Mouse (Mus musculus): ENCODE results near the gene Map4k4. TPM values are rescaled to one million over a fixed set of nuclear protein-coding genes. Genes with fewer than 3 reads are reported as not detected.

Gene Map4k4
- total RNA-seq, 2 experiments from 2014 or later: 15.2 to 20.9 TPM

GRCm38 (mm10) chr1:40031626-40032025, 130.9 kb downstream of the Map4k4 start:
- DNase-seq (ENCODE audit: low spot score): no peak

- no peak for DNase-seq (ENCODE audit: low spot score)
Measured at GRCm38 (mm10) chr1:40033315-40033714, 132.6 kb downstream of the Map4k4 start.

- DNase-seq (ENCODE audit: low spot score): peak; percentile 78
Measured at GRCm38 (mm10) chr1:40033743-40034420, 133.2 kb downstream of the Map4k4 start.

DNA sequence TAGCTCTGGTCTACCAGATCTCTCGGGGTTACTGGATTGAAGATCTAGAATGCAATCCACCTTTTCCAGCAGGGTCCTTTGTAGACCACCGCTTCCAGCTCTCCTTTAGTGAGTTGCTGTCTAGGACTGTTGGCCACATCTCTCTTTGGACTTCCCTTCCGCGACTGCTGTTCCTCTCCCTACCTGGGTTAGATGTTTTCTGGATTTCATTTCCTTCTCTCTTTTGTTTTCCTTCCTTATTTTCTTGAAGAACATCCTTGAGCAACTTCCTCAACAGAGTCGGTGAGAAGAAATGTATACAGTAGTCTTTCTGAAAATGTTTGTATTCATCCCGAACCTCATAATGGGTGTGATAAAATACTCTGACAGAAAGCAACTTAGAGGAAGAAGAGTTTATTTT, 137.1 kb downstream of the Map4k4 start:
- no peak for DNase-seq (ENCODE audit: low spot score)

GRCm38 (mm10) chr1:40045686-40046085, 145.0 kb downstream of the Map4k4 start:
- no peak for DNase-seq (ENCODE audit: low spot score)

DNA sequence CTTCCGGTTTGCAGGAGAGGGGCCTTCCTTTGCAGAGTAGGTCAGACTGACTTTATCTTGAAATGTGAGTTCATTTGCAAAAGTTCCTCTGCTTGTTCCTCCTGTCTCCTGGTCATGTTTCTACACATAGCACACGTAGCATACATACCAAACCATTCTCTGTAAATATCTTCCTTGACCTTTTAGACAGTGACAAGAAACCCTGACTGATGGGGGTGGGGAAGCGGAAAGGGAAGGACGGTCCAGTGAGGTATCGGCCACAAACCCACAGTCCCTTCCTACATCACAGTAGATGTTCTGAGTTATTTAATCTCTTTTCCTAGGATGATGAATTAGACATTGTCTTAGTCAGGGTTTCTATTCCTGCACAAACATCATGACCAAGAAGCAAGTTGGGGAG, 145.9 kb downstream of the Map4k4 start:
- no peak for DNase-seq (ENCODE audit: low spot score)

GRCm38 (mm10) chr1:40051157-40051556, 150.4 kb downstream of the Map4k4 start:
- no peak for DNase-seq (ENCODE audit: low spot score)

DNA sequence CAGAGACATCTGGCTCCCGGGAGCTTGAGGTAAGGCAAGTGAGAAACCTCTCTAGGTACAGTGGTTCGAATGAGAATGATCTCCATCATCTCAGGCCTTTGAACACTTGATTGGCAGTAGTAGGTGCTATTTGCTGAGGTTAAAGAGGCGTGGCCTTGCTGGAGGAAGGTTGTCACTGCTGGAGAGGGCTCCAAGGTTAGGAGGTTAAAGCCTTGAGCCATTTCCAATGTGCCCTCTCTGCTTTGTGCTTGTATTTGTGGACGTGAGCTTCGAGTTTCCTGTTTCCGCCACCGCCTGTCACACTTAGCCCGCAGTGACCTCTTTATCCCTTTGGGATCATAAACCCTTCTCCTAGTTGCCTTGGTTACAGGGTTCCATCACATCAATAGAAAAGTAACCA, 151.4 kb downstream of the Map4k4 start:
- no peak for DNase-seq (ENCODE audit: low spot score)

DNA sequence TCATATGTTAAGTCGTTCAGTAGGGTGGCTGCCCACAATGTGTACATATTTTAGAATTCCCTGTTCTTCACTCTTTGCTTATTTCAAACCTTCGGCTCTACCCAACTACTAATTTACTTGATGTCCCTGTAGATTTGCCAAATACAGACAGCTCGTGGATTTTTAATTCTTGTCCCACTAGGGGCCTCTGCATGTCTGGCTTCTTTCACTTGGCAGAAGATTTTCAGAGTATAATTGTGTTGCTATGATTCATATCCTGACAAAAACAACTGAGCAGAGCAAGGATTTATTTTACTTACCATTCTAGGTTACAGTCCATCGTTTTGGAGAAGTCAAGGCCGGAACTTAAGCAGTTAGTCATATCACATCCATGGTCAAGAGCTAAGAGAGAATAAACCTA, 152.4 kb downstream of the Map4k4 start:
- DNase-seq (ENCODE audit: low spot score): no peak

- no peak for DNase-seq (ENCODE audit: low spot score)
Measured at GRCm38 (mm10) chr1:40055051-40055450, 154.3 kb downstream of the Map4k4 start.

GRCm38 (mm10) chr1:40055963-40056362, 155.2 kb downstream of the Map4k4 start:
- no peak for DNase-seq (ENCODE audit: low spot score)

GRCm38 (mm10) chr1:40057351-40057750, 156.6 kb downstream of the Map4k4 start:
- DNase-seq (ENCODE audit: low spot score): no peak

DNA sequence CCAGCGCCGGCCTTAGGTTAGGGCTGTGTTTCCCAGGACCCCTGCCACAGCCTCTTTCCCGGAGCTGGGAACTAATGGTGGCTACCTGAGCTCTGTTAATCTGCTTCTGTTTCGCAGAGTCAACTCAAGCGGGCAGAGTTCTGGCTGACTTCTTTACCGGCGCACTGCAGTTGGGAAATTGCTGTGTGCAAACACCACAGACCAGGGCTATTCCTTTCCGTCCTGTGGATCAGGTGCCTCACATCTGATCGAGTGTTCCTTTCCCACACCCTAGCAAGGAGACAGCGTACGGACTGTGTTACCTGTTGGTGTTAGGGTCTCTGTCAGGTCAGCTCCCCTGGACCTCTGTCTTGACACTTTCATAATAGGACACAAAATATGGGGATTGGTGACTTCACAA, 157.3 kb downstream of the Map4k4 start:
- DNase-seq (ENCODE audit: low spot score): no peak

GRCm38 (mm10) chr1:40059122-40059774, 158.5 kb downstream of the Map4k4 start:
- peak; percentile 29 for DNase-seq (ENCODE audit: low spot score)

GRCm38 (mm10) chr1:40061359-40061758, 160.6 kb downstream of the Map4k4 start:
- DNase-seq (ENCODE audit: low spot score): no peak

GRCm38 (mm10) chr1:40063409-40063808, 162.7 kb downstream of the Map4k4 start:
- no peak for DNase-seq (ENCODE audit: low spot score)

DNA sequence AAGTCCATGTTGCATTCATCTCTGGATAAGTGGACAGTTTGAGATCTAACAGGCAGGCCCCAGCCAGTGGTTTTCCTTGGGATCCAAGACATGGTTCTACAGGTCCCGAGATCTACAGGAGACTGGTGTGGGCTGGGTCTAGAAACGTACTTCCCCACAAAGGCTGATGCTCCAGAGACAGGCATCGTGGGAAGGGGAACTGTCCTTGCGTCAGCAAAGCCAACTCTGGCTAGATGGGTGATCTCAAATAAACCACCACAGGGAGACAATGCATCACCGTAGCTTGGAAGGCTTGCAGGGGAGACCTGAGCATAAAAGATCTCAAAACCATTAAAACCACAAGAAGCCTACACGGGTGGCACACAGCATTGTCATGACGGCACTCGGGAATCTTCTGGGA, 163.8 kb downstream of the Map4k4 start:
- DNase-seq (ENCODE audit: low spot score): no peak

DNA sequence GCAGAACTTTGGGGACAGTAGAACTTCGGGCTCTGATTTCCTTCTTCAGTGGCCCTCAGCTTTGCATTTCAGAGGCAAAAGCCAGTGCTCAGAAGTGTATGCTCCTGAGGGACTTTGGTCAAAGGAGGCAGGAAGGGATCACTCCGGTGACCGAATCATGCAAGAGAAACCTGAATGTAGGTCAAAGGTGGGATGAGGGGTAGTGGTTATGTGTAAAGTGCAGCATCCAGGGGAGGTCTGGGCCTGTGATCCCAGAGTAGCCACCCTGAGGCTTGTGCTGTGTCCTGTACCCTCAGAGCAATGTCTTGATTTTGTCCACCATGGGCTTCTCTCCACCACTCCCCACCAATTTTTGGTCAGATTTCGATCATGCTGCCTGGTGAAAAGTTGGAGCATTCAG, 171.8 kb downstream of the Map4k4 start:
- DNase-seq (ENCODE audit: low spot score): no peak

DNA sequence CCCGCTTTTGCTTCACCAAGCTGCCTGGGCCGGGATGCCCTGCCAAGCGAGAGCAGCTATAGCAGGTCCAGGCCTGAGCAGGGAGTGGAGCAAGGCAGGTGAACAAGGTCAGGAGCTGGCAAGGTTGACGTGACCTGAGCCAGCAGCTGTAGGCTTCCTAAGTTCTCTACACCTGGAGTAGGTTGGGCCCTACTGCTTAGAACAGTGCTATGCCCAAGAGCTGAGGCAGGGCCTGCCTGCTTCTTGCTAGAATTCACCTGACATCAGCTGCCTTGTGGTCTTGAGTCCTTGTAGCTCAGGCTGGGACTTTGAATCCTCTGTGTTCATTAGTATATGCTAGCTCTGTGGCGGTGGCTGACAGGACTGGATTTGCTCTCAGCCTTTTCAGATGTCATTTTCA, 173.1 kb downstream of the Map4k4 start, which contains the start of gene Il1r2:
TSS of gene Il1r2 (plus strand) at position 301 of the 400 bp plus-strand sequence.
- DNase-seq (ENCODE audit: low spot score): no peak
